Mouse (Mus musculus) cerebellum, adult 2 months (tissue): ENCODE results near the gene Sae1.

Experiments
- CTCF ChIP-seq: fragments of 200-500 bp; IDR thresholded peaks from 2 replicates; pipeline ENCODE4 v1.5.1; 2011; ENCODE audit warnings: low read depth, mild to moderate bottlenecking, control low read depth, low read length, moderate library complexity, borderline replicate concordance; ENCODE audit not compliant: insufficient read depth
- POLR2A ChIP-seq: fragments of 200-500 bp; IDR thresholded peaks from 2 replicates; pipeline ENCODE4 v1.6.1; 2011; ENCODE audit warnings: low read length, control low read depth, borderline replicate concordance; ENCODE audit not compliant: insufficient read depth

GRCm38 (mm10) chr7:16401991-16402431, 14.4 kb upstream of the Sae1 start:
- no peak for TF ChIP-seq CTCF
- TF ChIP-seq POLR2A = peak; percentile 34; the same call in 1 of the 2 replicates
